Mouse (Mus musculus) ES-Bruce4 (cell line): ENCODE results near the gene Hmx3. TPM values are rescaled to one million over a fixed set of nuclear protein-coding genes. Genes with fewer than 3 reads are reported as not detected.
A peak's percentile ranks its signal among the peaks of the same experiment; 100 is the strongest.

Source experiments
- H3K27ac ChIP-seq: 2 replicates; pipeline ENCODE4 v1.5.1; 2012; ENCODE audit warnings: low read length, inconsistent platforms; ENCODE audit not compliant: insufficient read depth
- H3K27me3 ChIP-seq: 2 replicates; pipeline ENCODE4 v1.6.1; 2012; ENCODE audit warnings: mild to moderate bottlenecking, low read length, inconsistent platforms; ENCODE audit not compliant: control insufficient read depth, poor library complexity, insufficient read depth, severe bottlenecking
- H3K36me3 ChIP-seq: 2 replicates; pipeline ENCODE4 v1.6.1; 2012; ENCODE audit warnings: inconsistent platforms, mild to moderate bottlenecking, low read length, moderate library complexity; ENCODE audit not compliant: control insufficient read depth, poor library complexity, insufficient read depth, severe bottlenecking
- H3K4me1 ChIP-seq: one replicate; pipeline ENCODE4 v1.8.1; 2011; ENCODE audit warnings: low read length; ENCODE audit not compliant: control insufficient read depth, insufficient read depth
- H3K4me3 ChIP-seq: 2 replicates; pipeline ENCODE4 v1.5.1; 2011; ENCODE audit warnings: low read depth, mild to moderate bottlenecking, low read length
- H3K9ac ChIP-seq: 2 replicates; pipeline ENCODE4 v1.6.1; 2012; ENCODE audit warnings: low read depth, mild to moderate bottlenecking, inconsistent platforms; ENCODE audit not compliant: poor library complexity, severe bottlenecking
- H3K9me3 ChIP-seq: replicated peaks from 2 replicates; pipeline ENCODE4 v1.6.1; 2012; ENCODE audit warnings: mild to moderate bottlenecking, low read length, inconsistent platforms; ENCODE audit not compliant: control insufficient read depth, poor library complexity, insufficient read depth, severe bottlenecking
- CTCF ChIP-seq: IDR thresholded peaks from one replicate; pipeline ENCODE4 v1.8.1; 2011; ENCODE audit warnings: low read depth, low read length
- EP300 ChIP-seq: IDR thresholded peaks from 2 replicates; pipeline ENCODE4 v1.6.1; 2011; ENCODE audit warnings: low read depth, low read length; ENCODE audit not compliant: insufficient read depth
- POLR2A ChIP-seq: IDR thresholded peaks from one replicate; pipeline ENCODE4 v1.8.1; 2011; ENCODE audit warnings: low read length; ENCODE audit not compliant: insufficient read depth
- polyA plus RNA-seq: library from polyadenylated mRNA; stranded (reverse); fragments of >200 nt; gene quantifications from 2 replicates; pipeline ENCODE4 v1.2.4, GENCODE M21; 2011; ENCODE audit warnings: low read depth; ENCODE audit not compliant: missing spikeins, insufficient read depth, insufficient read length

The Hmx3 gene
- polyA plus RNA-seq, 1 experiment, result not detected

DNA sequence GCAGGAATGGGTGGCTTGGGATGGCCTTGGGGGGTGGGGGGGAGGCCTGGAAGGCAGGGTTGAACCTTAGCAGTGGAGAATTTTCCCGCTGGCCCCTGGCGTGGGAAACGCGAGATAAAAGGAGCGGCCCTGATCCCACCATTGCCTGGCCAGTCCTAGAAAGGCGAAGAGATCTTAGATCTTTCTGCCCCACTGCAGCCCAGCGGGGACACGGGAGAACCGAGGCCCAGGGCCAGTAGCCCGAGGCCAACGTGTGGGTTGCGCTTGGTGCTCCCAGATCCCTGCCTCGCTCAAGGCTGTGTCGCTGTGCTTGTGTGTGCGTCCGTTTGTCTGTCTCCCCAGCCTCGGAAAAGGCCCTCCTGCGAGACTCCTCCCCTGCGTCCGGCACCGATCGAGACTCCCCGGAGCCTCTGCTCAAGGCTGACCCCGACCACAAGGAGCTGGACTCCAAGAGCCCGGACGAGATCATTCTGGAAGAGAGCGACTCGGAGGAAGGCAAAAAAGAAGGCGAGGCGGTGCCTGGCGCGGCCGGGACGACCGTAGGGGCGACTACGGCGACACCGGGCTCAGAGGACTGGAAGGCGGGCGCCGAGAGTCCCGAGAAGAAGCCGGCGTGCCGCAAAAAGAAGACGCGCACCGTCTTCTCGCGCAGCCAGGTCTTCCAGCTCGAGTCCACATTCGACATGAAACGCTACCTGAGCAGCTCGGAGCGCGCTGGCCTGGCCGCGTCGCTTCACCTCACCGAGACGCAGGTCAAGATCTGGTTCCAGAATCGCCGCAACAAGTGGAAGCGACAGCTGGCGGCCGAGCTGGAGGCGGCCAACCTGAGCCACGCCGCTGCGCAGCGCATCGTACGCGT is 1.2 kb downstream of the Hmx3 start:
- Histone ChIP-seq H3K9me3 (no peaks in the 10 kb centered on the region), H3K4me1 (no peaks in the 10 kb centered on the region), H3K27ac (no peak overlapping the region), H3K27me3 (peaks cover 50% of the 10 kb centered on the region), H3K36me3 (no peaks in the 10 kb centered on the region), H3K9ac (peak overlapping the region; percentile 19; the same call in 1 of the 2 replicates), H3K4me3 (peak overlapping the region; percentile 49)
- TF ChIP-seq EP300, result no peak
- no peak for TF ChIP-seq CTCF
- TF ChIP-seq POLR2A, result no peak

DNA sequence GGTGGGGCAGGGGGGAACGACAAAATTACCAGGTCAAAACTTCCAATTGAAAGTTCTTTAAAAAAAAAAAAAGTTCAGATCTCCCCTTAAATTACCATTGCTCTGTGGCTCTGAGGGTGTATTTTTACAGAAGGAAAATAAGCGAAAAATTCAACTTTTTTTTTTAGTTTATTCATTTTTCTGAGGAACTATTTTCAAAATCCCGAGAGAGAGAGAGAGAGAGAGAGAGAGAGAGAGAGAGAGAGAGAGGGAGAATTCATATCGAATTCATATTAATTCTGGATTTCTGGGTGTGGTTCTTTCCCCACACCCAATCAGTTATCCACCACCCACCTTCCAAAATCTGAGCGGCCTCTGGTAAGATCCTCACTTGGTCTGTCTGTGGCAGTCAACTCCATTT is 2.2 kb downstream of the Hmx3 start:
- Histone ChIP-seq H3K4me1 (no peaks in the 10 kb centered on the region), H3K9ac (no peak overlapping the region), H3K27me3 (peaks cover 52% of the 10 kb centered on the region), H3K4me3 (no peak overlapping the region), H3K9me3 (no peaks in the 10 kb centered on the region), H3K27ac (no peak overlapping the region), H3K36me3 (no peaks in the 10 kb centered on the region)
- TF ChIP-seq EP300 (no peak), CTCF (no peak), POLR2A (no peak)

- H3K9ac ChIP-seq, result no peak overlapping the region
- H3K36me3 ChIP-seq, result no peaks in the 10 kb centered on the region
- H3K9me3 ChIP-seq, result no peaks in the 10 kb centered on the region
- no peak for TF ChIP-seq POLR2A
- TF ChIP-seq EP300, result no peak
- no peak for TF ChIP-seq CTCF
- H3K4me3 ChIP-seq, result no peak overlapping the region
- H3K27ac ChIP-seq, result no peak overlapping the region
- H3K4me1 ChIP-seq, result no peaks in the 10 kb centered on the region
- peaks cover 57% of the 10 kb centered on the region for H3K27me3 ChIP-seq
Measured at GRCm38 (mm10) chr7:131545701-131546385, 3.2 kb downstream of the Hmx3 start.

DNA sequence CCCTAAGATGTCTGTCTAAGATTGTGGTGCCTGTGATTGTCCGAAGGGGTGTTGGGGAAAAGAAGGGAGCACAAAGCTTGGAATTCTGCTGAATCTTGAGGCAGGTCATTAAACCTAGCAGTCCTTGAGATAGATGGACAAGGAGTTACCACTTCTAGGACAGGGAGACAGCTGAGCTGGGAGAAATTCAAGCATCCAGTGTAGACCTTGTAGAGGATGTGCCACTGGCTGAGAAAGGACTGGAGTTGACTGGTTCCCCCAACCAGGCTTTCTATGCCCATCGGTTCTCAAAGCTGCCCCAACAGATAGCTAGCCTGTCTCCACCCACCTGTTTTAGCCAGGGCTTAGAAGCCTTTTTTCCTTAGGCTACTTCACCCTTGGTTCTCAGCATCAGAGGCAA is 3.8 kb downstream of the Hmx3 start:
- no peaks in the 10 kb centered on the region for H3K4me1 ChIP-seq
- no peaks in the 10 kb centered on the region for H3K9me3 ChIP-seq
- TF ChIP-seq EP300 (no peak), CTCF (no peak), POLR2A (no peak)
- H3K9ac ChIP-seq, result no peak overlapping the region
- no peak overlapping the region for H3K27ac ChIP-seq
- H3K4me3 ChIP-seq, result no peak overlapping the region
- no peaks in the 10 kb centered on the region for H3K36me3 ChIP-seq
- H3K27me3 ChIP-seq, result peaks cover 55% of the 10 kb centered on the region

- no peaks in the 10 kb centered on the region for H3K9me3 ChIP-seq
- no peaks in the 10 kb centered on the region for H3K4me1 ChIP-seq
- no peaks in the 10 kb centered on the region for H3K36me3 ChIP-seq
- H3K27me3 ChIP-seq, result peaks cover 62% of the 10 kb centered on the region
- H3K4me3 ChIP-seq, result no peak overlapping the region
- no peak overlapping the region for H3K27ac ChIP-seq
- H3K9ac ChIP-seq, result no peak overlapping the region
- no peak for TF ChIP-seq POLR2A
- no peak for TF ChIP-seq CTCF
- no peak for TF ChIP-seq EP300
Measured at GRCm38 (mm10) chr7:131547481-131547880, 4.8 kb downstream of the Hmx3 start.

- no peak for TF ChIP-seq POLR2A
- no peak for TF ChIP-seq EP300
- no peak for TF ChIP-seq CTCF
- H3K4me3 ChIP-seq, result no peak within 1 kb of the TSS
Measured at GRCm38 (mm10) chr7:131548473-131548872, 5.8 kb downstream of the Hmx3 start, which contains the start of gene Hmx2. Gene Hmx2, plus strand, starts transcription at chr7:131548773.

More at GRCm38 (mm10) chr7:131548473-131548872, 5.8 kb downstream of the Hmx3 start, which contains the start of gene Hmx2:
- Histone ChIP-seq H3K4me1 (no peaks in the 10 kb centered on the region), H3K9ac (no peak within 1 kb of the TSS), H3K27me3 (peaks cover 62% of the 10 kb centered on the region), H3K36me3 (no peaks in the 10 kb centered on the region), H3K9me3 (no peaks in the 10 kb centered on the region), H3K27ac (no peak within 1 kb of the TSS)
